Mouse (Mus musculus) A20 (cell line): ENCODE measurements around the gene Akap13.
A peak's percentile ranks its signal among the peaks of the same experiment; 100 is the strongest.

ENCODE experiments used
- DNase-seq: peaks from one replicate; pipeline ENCODE4 v3.0.0-alpha.2; 2011; ENCODE audit warnings: low read depth, low spot score

Akap13 gene

DNA sequence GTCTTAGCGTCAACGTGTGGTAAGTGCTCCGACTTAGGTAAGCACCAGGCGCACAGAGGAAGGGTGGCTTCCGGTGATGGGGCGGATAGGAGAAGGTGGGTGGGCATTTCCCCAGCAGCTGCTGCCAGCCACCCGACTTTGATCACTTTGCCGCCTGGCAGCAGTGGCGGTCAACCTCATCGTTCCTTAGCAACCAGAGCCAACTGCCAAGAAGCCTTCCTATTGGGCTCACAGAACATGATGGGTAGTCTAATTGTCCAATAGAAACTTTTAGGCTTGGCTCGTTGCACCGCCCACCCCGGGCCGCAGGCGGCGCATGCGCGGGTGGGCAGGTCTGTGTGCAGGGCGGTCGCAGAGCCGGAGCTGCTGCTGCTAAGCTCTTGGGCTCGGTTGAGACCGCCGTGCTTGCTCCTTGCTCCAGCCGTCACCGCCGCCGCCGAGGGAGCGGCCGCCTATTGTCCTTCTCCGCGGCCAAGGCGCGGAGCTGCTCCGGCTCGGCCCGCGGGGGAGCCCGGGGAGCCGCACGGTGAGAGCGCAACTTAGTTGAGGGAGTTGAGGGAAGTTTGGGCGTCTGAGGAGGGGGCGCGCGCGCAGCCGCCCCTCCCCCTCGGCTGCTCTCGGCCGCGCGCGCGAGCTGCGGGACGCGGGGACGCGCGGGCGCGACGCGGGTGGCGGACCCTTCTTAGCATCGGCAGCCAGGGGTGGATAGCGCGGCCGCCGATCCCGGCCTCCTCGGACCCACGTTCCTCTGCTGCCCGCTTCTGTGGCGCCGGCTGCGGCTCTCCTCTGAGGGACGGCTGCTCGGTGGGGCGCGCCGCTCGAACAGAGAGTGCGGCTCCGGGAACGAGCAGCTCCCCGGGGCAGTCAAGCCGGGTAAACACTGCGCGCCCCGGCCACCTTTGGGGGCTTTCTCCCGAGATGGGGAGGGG lies at the start of gene Akap13:
Gene Akap13, plus strand, starts transcription at position 312 of the 929 bp plus-strand sequence.
- peak; percentile 98 for DNase-seq

DNA sequence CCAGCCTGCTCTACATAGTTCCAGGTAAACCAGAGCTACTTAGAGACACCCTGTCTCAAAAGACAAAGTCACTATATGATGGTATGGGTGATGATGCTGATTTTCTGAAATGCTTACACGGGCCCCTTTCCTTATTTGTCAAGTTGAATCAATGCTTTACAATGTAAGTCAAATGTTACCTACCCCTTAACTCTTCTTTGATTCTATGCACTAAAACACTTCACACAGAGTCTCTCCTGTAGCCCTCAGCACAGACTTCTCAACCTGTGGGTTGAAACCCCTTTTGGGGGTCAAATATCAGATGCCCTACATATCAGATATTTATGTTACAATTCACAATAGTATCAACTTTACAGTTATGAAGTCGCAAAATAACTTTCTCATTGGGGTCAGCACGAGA lies 44.7 kb upstream of the Akap13 start:
- DNase-seq = no peak

DNA sequence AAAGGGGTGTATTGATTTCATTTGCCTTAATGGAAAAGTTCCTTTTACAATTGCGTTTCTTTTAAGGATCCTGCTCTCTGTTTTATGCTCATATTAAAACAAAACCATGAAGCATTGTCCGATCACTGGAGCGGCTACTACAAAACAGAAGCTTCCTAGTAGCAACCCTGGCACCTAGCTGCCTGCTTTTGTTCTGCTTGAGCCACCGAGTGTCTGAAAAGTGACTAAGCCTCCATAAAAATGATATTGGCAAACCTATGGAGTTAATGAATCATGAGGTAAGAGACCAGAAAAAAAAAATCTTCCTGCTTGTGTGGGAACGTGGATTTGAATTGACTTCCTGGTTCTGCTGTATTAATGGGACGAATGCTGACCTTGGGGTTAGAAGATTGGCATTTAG lies 44.1 kb upstream of the Akap13 start:
- DNase-seq = no peak

DNA sequence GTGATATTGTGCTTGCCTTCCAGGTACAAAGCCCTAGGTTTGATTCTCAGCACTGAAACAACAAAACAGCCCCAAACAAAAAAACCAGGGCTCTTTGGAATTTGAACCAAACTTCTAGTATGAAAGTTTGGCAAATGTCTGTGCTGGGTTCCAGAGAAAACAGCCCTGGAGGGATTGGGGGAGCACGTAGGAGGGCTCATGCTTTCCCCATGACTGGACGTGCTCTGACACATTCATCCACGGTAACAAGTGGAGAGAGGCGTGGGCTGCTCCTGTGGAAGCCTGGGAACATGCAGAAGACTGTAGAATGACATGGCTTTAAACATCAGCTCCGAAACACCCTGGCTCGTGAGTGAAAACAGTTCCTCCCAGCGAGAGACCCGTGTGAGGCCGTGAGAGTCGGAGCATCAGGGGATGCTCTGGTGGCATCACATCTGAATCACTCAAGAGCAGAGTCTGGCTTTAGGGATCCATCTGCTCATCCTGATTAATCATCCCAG lies 43.3 kb upstream of the Akap13 start:
- DNase-seq = no peak

DNA sequence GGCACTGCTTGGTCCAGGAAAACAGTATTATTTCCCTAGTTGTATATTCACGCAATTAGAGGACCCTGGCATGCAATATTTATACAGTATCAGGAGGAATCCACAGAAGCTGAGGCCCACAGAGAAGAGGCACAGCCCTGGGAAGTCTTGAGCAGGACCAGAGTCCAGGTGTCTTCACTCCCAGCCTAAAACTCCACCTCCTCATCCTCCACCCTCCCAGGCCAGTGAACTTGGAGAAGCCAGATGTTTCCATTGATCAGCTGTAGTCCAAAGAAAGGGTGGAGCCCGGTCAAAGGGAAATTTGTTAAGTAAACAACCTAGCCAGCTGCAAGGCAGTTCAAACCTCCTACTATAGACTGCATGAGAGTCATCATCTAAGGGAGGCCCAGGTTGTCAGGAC lies 42.8 kb upstream of the Akap13 start:
- no peak for DNase-seq

DNA sequence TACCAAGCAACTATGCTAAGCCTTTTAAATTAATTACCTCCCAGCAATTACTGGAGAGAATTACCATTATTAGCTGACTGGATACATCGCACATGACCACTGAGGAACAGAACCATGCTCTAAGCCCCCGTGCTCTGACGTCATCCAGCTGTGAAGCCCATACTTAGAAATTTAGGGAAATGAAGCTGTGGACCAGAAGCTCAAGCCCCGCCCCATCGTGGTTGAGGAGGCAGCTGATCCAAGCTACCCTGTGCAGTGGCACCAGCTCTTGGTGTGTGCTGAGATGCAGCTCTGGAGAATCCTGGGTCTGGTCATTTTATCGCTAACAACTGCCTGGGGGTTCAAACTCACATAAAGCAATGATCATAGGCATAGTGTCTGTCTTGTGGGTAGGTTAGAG lies 41.4 kb upstream of the Akap13 start:
- DNase-seq = peak; percentile 61

DNA sequence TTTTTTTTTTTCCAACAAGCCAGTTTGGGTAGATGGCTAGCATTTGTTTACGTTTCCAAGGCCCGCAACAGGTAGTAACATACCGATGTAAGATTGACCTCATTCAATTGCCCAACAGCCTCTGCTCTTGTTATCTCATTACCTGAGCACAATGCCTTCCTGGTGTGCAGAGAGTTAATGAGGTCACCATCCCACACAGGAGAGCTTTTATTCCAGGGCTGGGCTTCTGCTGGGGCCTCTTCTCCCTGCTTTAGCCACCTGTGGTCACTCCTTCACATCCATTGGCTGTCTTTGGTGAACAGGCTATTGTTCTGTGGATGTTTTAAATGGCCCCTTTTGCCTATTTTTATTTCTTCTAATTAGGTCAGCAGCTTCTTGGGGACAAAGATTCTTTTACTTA lies 41.0 kb upstream of the Akap13 start:
- no peak for DNase-seq

DNA sequence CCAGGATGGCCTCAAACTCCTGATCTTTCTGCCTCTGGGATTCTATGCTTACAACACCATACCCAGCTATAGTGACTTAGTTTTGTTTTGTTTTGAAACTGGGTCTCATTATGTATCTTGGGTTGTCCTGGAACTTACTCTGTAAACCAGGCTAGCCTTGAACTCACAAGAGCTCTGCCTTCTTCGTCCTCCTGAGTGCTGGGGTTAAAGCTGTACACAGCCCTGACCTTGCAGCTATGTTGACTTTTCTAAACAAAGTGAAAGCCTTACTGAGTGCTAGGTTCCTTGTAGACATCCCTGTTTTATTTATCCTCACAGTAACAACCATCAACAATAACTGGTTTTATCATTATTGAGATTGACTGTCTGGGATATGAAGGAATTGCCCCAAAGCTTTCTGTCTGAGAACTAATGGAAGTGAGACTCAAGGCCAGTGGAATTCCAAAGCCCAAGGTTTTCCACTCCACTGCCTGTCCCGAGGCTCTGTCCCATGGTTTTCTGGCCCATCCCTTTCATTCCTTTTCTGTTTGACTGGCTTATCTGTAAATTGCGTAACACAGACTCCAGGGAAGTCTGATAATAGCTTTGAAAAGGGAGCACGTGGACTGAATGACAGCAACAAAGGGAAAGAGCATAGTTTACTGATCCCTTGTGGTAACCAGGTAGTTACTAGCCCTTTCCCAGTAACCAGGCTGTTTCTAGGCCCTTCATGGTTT lies 40.0 kb upstream of the Akap13 start:
- DNase-seq = no peak

DNA sequence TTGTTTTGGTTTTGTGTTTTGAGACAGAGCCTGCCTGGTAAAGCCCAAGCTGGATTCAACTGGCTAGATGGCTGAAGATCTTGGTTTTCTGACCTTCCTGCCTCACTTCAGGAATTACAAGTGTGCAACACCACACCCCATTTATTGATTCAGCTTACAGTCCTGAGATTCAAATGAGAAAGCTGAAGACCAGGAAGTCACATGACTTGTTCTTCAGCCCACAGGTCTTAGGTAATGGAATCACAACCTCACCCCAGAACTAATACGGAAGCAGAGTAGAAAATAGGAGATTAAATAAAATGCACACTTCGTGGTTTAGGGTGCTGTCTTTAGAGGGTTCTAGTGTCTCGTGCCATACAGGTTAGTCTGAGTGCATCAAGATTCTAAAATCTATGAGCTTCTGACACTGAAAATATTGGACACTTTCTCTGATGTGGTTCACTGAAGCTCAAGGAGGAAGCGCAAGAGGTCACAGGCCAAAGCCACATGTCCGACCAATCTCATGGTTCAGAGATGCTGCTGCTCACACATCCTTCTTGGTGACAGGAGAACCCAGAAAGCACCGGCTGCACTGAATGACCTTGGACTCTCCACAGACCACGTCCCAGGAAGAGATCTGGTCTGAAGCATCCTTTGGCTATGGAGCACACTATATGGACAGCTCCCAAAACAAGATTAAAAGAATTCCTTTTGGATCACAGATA lies 39.3 kb upstream of the Akap13 start:
- no peak for DNase-seq

DNA sequence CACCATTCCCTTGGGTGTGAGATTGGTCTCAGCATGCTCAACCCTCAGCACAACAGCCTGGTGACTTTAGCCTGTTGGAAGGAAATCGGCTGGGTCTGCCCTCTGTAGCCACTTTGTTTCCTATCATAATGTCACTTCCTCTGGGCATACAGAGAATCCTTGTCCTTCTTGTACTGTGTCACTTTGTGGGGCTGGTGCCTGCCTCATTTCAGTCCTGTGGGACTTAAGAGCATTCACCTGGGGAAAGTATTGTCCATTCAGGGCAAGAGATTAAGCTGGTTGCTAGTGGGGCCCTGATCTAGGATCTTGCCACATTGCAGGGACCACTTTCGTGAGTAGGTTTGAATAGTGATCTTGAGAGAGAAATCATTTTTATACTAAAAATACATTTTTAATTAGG lies 34.4 kb upstream of the Akap13 start:
- DNase-seq = no peak

DNA sequence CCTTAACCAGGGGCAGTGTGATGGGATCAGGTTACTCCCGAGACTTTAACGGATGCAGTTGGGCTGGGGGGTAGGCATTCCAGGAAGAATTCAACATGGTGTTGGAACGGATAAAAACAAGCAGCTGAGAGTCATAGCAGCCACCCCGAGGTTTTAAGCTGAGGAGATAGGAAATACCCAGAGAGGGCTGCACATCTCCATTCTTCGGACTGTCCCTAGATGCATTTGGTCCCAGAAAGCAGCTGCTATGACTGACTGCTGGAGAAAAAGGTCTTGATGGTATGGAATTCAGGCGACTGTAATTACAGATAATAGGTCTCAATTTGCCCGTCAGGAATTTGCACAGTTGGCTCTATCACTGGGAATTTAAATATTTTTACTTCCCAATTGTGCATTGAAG lies 31.2 kb upstream of the Akap13 start:
- no peak for DNase-seq

DNA sequence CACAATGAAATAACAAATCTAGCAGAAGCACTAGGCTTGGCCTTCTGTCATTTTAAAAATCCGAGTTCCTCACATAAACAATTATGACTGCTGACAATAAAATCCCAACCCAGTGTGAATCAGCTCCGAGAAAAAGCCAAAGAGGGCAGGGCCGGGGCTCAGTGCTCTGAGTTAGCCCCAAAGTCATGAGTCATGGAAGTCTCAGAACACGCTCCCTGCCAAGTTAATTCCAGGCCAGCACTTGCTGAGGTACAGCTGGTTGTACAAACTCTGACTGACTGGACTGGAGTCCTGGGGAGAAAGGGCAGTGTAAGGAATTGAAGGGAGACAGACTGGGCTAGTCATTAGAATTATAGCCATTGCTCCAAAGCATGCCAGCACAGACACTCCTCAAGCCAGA lies 28.0 kb upstream of the Akap13 start:
- no peak for DNase-seq

DNA sequence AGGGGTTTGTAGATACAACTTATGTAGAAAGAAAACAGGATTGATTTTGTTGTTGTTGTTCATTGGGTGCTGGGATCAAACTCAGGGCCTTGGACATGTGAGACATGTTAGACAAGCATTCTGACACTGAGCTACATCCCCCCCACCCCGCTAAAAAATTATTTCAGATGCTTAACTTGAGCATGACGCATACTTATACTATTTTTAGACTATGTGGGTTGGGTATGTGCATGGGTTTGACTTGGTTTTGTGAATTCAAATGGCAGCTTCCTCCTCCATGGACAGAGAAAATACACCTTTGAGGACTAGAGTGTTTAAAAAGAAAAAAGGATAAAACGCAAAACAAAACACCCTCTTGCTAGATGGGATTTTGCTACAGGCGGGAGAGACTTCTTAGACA lies 26.4 kb upstream of the Akap13 start:
- DNase-seq = no peak

DNA sequence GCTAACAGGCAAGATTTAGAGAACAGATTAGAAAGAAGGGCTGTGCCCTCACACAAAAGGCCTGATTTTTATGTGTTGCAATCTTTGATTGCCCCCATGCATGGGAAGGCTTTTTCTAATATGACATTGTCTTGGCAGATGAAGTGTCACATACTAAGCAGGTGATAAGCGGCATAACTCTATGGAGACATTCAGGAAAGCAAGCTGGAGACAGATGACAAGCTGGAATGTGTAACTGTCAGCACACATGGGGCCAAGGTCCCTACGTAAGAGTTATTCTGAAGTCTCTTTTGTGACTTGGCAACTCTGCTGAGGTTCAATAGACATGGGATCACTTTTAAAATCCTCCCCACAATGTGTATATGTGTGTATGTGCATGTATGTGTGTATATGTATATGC lies 24.8 kb upstream of the Akap13 start:
- no peak for DNase-seq

DNA sequence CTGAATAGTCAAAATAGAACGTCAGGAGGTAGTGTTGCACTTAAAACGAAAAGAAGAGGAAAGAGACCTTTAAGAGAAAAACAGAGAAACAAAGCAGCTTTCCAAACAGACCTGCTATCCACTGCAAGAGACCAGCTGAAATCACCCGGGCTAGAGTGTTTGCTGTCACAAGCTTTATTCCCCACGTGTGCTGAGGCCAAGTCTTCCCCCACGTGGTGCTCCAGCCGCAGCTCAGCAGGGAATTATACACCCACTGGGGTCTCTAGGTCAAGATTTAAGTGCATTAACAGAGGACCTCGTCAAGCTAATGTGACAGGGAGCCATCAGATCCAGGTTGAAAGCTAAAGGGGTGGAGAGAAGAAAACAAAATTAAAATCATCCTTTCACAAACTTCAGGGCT lies 24.3 kb upstream of the Akap13 start:
- DNase-seq = no peak

DNA sequence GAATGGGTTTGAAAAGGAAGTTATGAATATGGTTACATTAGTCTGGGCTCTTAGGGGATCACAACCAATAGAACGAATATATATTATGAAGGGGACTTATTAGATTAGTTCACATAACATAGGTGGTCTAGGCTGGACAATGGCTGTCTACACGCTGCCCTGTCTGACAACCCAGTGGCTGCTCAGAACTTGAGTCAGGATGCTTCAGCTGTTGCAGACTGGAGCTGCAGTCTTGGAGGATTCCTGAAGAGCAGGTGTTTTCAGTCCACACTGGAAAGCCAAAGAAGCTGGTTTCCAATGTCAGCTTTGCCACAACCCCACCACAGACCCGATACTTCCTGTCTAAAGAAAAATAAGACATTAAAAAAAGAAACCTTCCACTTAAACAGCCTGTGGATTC lies 23.3 kb upstream of the Akap13 start:
- no peak for DNase-seq

DNA sequence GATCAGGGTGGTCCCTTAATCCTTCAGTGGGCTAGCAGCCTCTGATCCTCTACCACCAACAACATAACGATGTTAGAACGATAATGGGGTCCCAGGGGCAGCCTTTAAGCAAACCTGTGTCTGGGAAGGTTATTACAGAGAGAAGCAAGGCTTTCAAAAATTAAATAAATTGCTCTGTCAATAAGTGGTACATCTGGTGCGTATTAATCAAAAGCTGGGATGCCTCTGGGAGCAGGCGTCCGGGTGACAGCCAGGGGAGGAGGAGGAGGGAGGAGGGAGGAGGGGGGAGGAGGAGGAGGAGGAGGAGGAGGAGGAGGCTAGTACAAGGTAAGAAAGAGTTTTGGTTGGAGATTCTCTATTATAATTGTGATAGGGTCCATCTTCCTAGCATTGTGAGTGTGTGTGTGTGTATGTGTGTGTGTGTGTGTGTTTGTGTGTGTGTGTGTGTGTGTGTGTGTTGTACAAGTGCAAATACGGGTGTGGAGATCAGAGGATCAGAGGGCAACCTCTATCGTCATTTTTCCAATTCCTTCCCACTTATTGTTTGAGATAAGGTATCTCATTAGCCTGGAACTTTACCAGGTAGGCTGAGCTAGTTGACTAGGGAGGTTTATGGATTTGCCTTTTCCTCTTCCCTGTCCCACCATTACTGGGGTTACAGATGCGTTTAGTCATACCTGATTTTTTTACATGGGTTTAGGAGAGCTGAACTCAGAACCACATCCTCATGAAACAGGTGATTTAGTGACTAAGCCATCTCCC lies 18.7 kb upstream of the Akap13 start:
- no peak for DNase-seq

DNA sequence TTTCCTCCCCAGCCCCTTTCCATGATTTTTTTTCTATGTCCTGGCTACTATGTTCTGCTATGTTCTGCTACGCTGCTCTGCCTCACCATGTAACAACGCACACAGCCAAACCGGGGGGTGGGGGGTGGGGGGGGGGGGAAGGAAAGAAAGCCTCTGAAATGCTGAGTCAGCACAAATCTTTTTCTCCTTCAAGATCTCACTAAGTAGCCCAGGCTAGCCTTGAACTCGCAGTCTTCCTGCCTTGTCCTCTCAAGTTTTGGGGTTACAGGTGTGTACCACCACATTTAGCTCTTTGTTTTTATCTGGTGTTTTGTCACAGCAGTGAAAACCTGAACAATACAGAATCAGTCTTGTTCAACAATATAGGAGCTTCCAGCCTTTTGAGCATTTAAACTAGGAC lies 15.8 kb upstream of the Akap13 start:
- DNase-seq = no peak

DNA sequence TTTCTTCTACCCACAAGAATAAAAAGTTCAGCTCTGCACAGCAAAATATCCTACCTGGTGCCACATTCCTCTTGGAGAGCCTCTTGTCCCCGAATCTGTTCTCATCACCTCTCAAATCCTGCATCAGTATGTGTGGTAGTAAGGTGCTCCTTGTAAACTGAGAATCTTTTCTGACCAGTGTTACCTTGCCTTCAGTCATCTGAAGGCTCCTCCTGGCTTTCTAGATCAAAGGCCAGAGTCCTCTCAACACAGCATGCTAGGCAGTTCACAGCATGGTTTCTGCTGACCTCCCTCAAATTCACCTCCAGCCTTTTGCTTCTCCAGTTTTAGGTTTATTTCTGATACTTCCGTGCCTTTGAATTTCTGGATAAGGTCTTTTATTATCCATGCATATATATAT lies 15.1 kb upstream of the Akap13 start:
- DNase-seq = no peak

DNA sequence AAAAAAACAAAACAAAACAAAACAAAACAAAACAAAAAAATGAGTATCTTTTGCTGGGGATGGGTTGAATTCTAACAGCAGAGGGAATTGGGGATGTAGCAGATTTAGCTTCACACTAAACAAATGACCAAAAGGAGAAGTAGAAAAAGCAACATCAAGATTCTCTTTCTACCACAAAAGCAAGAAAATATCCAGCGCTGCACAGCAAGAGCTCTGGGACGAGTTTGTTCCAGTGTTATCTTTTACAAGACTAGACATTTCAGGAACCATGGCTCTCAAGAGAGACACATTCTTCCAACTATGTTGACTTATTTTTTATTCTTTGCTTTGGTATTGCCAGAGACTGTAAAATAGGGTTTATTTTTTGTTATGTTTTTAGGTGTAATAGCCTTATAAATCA lies 13.4 kb upstream of the Akap13 start:
- DNase-seq = peak; percentile 56

DNA sequence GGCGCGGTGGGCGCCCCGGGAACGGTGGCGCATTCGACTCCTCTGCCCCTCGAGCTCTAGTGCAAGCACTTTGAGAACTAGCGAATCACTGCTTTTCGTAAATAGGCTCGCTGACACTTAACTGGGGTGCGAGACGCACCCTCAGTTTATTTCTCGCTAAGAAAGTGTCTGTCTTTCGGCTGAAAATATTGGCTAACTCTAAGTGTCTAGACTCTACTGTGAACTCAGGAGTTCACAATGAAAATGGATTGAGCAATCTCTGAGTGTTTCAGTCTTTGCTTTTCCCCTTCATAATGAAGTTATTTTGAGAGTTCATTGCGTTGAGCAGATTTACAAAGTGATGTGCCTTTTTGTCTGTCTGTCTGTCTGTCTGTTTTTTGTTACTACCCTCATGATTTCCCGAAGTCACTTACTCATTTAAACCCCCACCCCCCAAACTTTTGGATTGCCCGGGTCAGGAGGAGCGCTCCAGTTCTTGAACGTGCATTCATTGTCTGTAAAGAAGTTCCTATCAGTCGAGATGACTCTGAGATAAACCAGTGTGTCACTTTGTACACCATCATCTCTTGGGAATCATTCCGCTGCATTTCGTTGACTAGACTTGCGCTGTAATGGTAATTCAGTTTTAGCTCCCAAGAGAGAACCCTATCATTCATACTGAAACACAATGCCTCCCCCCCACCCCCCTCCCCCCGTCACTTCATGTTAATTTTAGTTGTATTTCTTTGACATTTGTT lies 986 bp downstream of the Akap13 start:
- DNase-seq = peak; percentile 68
